Mouse (Mus musculus): ENCODE data around the gene Gtf2f2.
"Not testable (repeated sequence)": the region's sequence is repeated elsewhere in the genome, so short reads cannot be mapped to it uniquely, and the experiment has no call there.

The Gtf2f2 gene

GRCm38 (mm10) chr14:75906931-75907330 lies 103.7 kb downstream of the Gtf2f2 start:
- DNase-seq, result no peak

- no peak for DNase-seq
These were observed 105.7 kb downstream of the Gtf2f2 start for GRCm38 (mm10) chr14:75904972-75905371.

- no peak for DNase-seq
These were observed 107.5 kb downstream of the Gtf2f2 start for GRCm38 (mm10) chr14:75903131-75903530.

- DNase-seq, result no peak
These were observed 108.7 kb downstream of the Gtf2f2 start for GRCm38 (mm10) chr14:75902013-75902412.

- DNase-seq, result no peak
These were observed 109.7 kb downstream of the Gtf2f2 start for GRCm38 (mm10) chr14:75900793-75901499.

GRCm38 (mm10) chr14:75899566-75899965 lies 111.1 kb downstream of the Gtf2f2 start:
- DNase-seq, result peak; percentile 82

GRCm38 (mm10) chr14:75892118-75892517 lies 118.5 kb downstream of the Gtf2f2 start:
- no peak for DNase-seq

- DNase-seq, result no peak
These were observed 126.8 kb downstream of the Gtf2f2 start for GRCm38 (mm10) chr14:75883873-75884272.

- no peak for DNase-seq
These were observed 127.3 kb downstream of the Gtf2f2 start for GRCm38 (mm10) chr14:75883330-75883729.

GRCm38 (mm10) chr14:75881856-75882255 lies 128.8 kb downstream of the Gtf2f2 start:
- DNase-seq, result no peak

GRCm38 (mm10) chr14:75878980-75879379 lies 131.7 kb downstream of the Gtf2f2 start:
- DNase-seq, result no peak

GRCm38 (mm10) chr14:75877297-75877696 lies 133.4 kb downstream of the Gtf2f2 start:
- no peak for DNase-seq

- peak; percentile 66 for DNase-seq
These were observed 134.2 kb downstream of the Gtf2f2 start for GRCm38 (mm10) chr14:75876320-75877043.

- no peak for DNase-seq
These were observed 137.1 kb downstream of the Gtf2f2 start for GRCm38 (mm10) chr14:75873612-75874011.

- no peak for DNase-seq
These were observed 138.9 kb downstream of the Gtf2f2 start for GRCm38 (mm10) chr14:75871750-75872149.

- no peak for DNase-seq
These were observed 139.6 kb downstream of the Gtf2f2 start for GRCm38 (mm10) chr14:75871111-75871510.

GRCm38 (mm10) chr14:75870631-75871030 lies 140.0 kb downstream of the Gtf2f2 start:
- DNase-seq, result no peak

GRCm38 (mm10) chr14:75869769-75870363 lies 140.8 kb downstream of the Gtf2f2 start:
- DNase-seq, result no peak

GRCm38 (mm10) chr14:75868028-75868427 lies 142.6 kb downstream of the Gtf2f2 start:
- not testable (repeated sequence) for DNase-seq

- no peak for DNase-seq
These were observed 143.8 kb downstream of the Gtf2f2 start for GRCm38 (mm10) chr14:75866706-75867333.

- no peak for DNase-seq
These were observed 146.9 kb downstream of the Gtf2f2 start for GRCm38 (mm10) chr14:75863549-75864409.

- no peak for DNase-seq
These were observed 148.0 kb downstream of the Gtf2f2 start for GRCm38 (mm10) chr14:75862701-75863100.

Data from cerebellum, adult 9-11 months (tissue).